Mouse (Mus musculus): ENCODE data around the gene Coq10a. TPM values are rescaled to one million over a fixed set of nuclear protein-coding genes. Genes with fewer than 3 reads are reported as not detected.

Coq10a gene
- total RNA-seq, 2 experiments from 2014 or later = 79.8 to 90.2 TPM

Small RNAs within 50 kb of the gene (microRNA-seq; reads per million reads assigned to microRNA genes)
- gene Gm25361 (ENCODE audit: borderline number of aligned reads in 2 of 2) (0 reads per million in 2 experiments), gene Gm26308 (ENCODE audit: borderline number of aligned reads in 2 of 2) (0 reads per million in 2 experiments), gene Mir6914 (ENCODE audit: borderline number of aligned reads in 2 of 2) (0 to 0.95 reads per million in 2 experiments), gene Mir6915 (ENCODE audit: borderline number of aligned reads in 2 of 2) (0.47 to 2.4 reads per million in 2 experiments)

Other genes with a start within 250 kb of the Coq10a start
- 100 to 1,000 TPM in 1 of 2 experiments, 10 to 100 TPM in 1; 90.1 to 106 TPM for gene Rbms2, start 188.7 kb downstream of the Coq10a start, total RNA-seq (2021)
- 1 to 10 TPM; 2.9 TPM for gene Gls2, start 174.5 kb downstream of the Coq10a start, total RNA-seq (2021)
- gene Spryd4, start 157.2 kb downstream of the Coq10a start, total RNA-seq (2021) = 10 to 100 TPM; 15.4 to 17.7 TPM
- not detected for gene Mip, start 143.2 kb downstream of the Coq10a start, total RNA-seq (2021)
- 1 to 10 TPM; 3.9 to 5.4 TPM for gene Timeless, start 136.9 kb downstream of the Coq10a start, total RNA-seq (2021)
- not detected for gene Apon, start 114.9 kb downstream of the Coq10a start, total RNA-seq (2021)
- gene Apof, start 100.3 kb downstream of the Coq10a start, total RNA-seq (2021) = 10 to 100 TPM in 1 of 2 experiments, under 1 TPM in 1; 0.64 to 10.7 TPM
- 10 to 100 TPM; 25.8 to 33.0 TPM for gene Stat2, start 98.4 kb downstream of the Coq10a start, total RNA-seq (2021)
- gene Il23a, start 70.2 kb downstream of the Coq10a start, total RNA-seq (2021) = not detected
- 10 to 100 TPM; 14.5 to 19.1 TPM for gene Pan2, start 65.7 kb downstream of the Coq10a start, total RNA-seq (2021)
- 100 to 1,000 TPM; 147 to 165 TPM for gene Cnpy2, start 46.5 kb downstream of the Coq10a start, total RNA-seq (2021)
- 100 to 1,000 TPM; 349 to 654 TPM for gene Cs, start 31.3 kb downstream of the Coq10a start, total RNA-seq (2021)
- 10 to 100 TPM; 61.7 to 61.8 TPM for gene Ankrd52, start 8.1 kb upstream of the Coq10a start, total RNA-seq (2021)
- gene Slc39a5, start 32.2 kb upstream of the Coq10a start, total RNA-seq (2021) = under 1 TPM in 1 of 2 experiments, not detected in 1; 0.16 TPM
- gene Nabp2, start 42.5 kb upstream of the Coq10a start, total RNA-seq (2021) = 10 to 100 TPM; 74.3 to 75.2 TPM
- gene Rnf41, start 42.7 kb upstream of the Coq10a start, total RNA-seq (2021) = 10 to 100 TPM; 40.0 to 42.2 TPM
- gene Smarcc2, start 90.3 kb upstream of the Coq10a start, total RNA-seq (2021) = 100 to 1,000 TPM; 113 to 116 TPM
- gene Myl6, start 125.1 kb upstream of the Coq10a start, total RNA-seq (2021) = 100 to 1,000 TPM; 816 to 933 TPM
- 10 to 100 TPM in 1 of 2 experiments, 1 to 10 TPM in 1; 5.3 to 11.6 TPM for gene Myl6b, start 129.7 kb upstream of the Coq10a start, total RNA-seq (2021)
- 10 to 100 TPM; 23.6 to 39.0 TPM for gene Esyt1, start 156.9 kb upstream of the Coq10a start, total RNA-seq (2021)
- gene Zc3h10, start 178.8 kb upstream of the Coq10a start, total RNA-seq (2021) = 10 to 100 TPM; 14.5 TPM
- gene Rpl41, start 180.3 kb upstream of the Coq10a start, total RNA-seq (2021) = 1,000 to 10,000 TPM; 2,692 to 2,714 TPM
- gene Pa2g4, start 197.0 kb upstream of the Coq10a start, total RNA-seq (2021) = 10 to 100 TPM; 72.6 to 85.2 TPM
- 1 to 10 TPM; 2.6 to 4.0 TPM for gene Erbb3, start 220.7 kb upstream of the Coq10a start, total RNA-seq (2021)

Measured in adrenal gland, adult 18-20 months (tissue).